Mouse (Mus musculus): ENCODE results near the gene Gk5.

DNA sequence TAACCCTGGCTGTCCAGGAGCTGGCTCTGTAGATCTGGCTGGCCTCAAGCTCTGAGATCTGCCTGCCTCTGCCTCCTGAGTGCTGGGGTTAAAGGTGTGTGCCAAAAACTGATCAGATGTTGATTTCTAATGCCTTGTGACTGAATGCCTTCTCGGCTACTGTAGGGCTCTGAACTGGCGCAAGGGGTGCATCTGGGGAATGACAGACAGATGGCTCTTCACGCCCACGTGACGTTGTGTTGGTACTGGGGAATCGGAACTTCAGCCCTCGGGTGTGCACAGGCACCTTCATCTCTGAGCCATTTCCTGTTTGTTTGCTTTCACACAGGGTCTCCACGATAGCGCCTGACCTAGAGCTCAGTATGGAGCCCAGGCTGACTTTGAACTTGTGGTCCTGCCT is 19.8 kb downstream of the Gk5 start:
- no peak for TF ChIP-seq CTCF (conservative IDR thresholded peaks at IDR 0.05; ENCODE audit: insufficient read depth, insufficient read length, low read depth, low read length)
- no peak for TF ChIP-seq POLR2A (IDR thresholded peaks at IDR 0.05; ENCODE audit: low read depth, low read length)
